Mouse (Mus musculus) urinary bladder, postnatal 4 days (tissue): Measurements from ENCODE around the gene Cpsf4l.

Experiments
- DNase-seq, 2 experiments: peaks; one replicate each; pipeline ENCODE4 v3.0.0; 2021 to 2022; ENCODE audit warnings: low spot score in 2 of 2

Cpsf4l gene

DNA sequence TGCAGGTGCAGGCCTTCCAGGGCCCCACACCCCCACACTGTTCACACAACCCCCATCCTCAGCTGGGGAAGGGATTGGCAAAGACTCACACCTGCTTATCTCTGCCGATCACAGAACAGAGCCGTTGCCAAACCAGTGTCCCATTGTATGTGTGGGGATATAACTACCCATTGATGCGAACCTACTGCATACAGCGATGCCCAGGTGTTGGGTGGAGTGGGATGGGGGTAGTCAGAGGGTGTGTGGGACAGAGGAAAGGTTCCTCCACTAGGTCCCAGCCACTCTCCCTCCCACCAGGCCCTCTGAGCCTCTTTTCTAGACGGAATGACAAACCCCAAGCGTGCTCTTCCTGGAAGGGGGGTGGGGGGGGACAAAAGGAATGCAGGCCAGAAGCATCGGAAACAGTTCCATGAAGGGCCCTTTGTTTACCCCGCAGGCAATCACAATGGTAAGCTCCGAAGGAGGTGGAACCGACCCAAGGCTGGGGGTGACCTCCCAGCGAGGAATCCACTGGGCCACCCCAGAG, at the start of gene Cpsf4l:
Gene Cpsf4l (minus strand): TSS at position 287 of the 526 bp plus-strand sequence.
- no peak for DNase-seq

DNA sequence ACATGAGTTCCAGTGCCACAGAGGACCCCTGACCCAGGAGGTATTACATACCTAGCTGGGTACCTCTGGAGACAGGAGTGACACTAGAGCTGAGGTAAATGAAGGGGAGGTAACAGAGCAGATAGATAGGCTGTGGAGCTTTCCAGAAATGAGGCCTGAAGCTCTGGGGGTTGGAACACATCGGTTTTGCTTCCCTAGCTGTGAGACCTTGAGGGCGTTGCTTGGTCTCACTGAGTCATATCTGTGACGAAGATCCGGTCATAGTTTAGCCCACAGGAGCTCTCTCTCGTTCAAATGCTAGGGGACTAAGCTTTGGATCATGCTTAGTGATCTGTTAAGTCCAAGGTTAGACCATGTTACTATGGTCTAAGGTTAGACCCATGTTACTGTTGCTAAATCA, 49.0 kb upstream of the Cpsf4l start:
- DNase-seq, result no peak

DNA sequence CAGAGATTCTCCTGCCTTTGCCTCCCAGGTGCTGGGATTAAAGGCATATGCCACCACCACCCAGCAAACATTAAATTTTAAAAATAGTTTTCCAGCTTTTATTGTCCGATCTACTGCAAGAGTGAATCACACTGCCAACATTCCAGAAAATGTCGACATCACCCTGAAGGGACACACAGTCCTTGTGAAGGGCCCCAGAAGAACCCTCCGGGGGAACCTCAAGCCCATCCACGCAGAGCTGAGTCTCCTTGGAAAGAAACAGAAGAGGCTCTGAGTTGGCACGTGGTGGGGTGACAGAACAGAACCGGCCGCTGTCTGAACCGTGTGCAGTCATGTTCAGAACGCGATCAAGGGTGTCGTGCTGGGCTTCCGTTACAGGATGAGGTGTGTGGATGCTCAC, 46.8 kb upstream of the Cpsf4l start:
- DNase-seq, result no peak

DNA sequence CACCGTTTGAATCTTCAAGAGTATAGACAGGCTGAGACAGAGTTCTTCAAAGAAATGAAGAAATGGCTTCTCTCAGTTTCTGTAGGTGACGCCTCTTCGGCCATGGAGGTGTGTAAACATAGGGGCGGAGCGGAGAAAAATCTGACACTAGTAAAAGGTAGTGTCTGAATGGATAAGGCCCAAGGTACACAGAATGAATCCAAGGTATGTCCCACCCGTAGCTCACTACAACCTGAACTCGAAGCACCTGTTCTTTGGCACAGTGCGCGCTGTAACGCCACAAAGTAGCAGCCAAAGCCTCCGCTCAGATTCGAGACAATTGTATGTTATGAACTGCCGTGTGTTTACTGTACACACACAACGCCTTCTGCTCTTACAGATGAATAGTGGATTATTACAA, 46.1 kb upstream of the Cpsf4l start:
- no peak for DNase-seq

DNA sequence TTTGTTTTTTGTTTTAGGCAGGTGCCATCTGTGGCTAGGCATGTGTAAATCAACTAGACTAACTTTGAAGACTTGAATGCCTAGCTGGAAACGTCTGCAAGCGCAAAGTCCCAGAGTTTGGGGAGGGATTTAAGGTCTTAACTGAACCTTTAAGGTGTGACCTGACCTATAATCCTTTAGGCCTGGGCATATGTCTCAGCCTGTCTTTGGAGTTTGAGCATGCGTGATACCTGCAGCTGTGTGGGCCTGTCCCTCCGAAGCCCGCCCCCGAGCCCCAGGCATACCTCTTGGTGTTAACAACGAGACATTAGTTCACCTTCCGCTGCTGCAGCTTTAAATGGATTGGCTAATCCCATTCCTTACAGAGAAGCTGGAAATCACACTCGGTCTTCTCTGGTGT, 45.0 kb upstream of the Cpsf4l start:
- DNase-seq, result no peak

DNA sequence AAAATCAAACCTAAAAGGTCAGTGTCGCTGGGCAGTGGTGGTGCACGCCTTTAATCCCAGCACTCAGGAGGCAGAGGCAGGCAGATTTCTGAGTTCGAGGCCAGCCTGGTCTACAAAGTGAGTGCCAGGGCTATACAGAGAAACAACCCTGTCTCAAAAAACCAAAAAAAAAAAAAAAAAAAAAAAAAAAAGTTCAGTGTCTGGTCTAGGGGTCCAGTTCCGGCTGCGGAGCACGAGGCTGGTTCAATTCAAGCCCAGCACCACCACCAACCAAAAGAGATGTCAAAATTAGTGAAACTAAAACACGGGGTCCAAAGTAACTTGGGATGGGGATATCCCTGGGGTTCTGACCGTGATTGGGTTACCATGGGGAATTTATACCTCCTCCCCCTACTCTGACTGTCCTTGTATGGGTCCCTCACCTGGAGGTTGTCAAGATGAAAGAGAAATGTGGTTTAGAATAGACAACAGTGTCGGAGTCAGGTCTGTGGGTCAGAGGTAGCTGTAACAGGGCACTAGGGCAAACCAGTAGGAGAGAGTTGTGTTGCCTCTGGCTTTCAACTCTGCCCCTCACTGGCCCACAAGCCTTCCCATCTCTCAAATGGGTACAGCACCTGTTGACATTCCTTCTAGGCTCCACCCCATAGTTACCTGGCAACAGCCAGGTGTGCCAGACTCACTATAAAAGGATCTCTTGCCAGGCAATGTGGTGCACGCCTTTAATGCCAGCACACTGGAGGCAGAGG, 43.0 kb upstream of the Cpsf4l start:
- DNase-seq, result no peak

DNA sequence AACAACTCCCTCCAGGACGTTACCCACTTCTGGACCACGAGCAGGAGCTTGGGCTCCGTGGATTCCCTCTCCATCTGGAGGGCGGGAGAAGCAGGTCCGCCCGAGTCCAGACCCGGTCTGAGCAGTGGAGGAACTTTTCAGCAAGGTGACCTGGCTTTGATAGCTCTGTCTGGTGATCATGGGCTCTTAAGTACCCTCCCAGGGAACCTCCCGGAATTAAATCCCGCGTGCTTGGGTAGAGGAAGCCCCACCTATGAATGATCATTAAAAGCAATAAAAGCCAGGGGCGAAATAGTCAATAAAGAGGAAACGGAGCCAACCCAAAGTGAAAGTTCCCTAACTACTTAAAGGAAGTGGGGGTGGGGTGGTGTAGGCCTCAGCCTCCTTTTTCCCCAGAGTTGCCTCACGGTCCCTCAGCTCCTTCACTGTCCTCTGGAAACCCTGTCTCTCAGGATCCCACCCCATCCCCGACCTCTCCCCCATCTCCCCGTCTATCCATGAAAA, 42.4 kb upstream of the Cpsf4l start:
- no peak for DNase-seq

DNA sequence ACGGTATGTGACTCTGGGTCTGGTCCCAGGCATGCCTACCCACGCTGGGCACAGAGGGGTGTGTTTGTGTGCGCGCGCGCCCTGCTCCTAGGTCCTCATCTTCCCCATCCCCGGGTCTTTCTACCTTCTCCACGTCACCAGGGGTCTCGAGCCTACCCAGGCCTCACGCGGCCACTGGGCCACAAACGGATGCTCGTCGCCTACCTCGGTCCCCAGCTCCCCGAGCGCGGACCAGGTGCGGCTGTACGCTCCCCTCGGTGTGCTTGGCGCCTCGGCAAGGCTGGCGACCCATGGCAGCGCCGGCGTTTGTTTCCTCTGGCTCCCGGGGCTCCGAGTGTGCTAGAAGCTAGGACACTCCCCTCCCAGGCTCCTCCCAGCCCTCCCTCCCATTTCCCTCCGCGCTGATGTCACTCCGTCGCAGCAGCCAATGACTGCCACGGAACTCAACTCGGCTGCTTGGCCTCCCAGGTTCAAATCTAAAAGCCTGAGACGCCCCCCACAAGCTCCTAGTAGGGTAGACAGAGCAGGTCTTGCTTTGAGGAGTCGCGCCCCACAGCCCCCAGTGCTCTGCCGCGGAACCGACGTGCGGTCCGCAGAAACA, 41.8 kb upstream of the Cpsf4l start, which contains the start of gene Cdc42ep4:
Gene Cdc42ep4 (minus strand): TSS at position 398 of the 601 bp plus-strand sequence.
- DNase-seq, result peak; percentile 78 to 86

DNA sequence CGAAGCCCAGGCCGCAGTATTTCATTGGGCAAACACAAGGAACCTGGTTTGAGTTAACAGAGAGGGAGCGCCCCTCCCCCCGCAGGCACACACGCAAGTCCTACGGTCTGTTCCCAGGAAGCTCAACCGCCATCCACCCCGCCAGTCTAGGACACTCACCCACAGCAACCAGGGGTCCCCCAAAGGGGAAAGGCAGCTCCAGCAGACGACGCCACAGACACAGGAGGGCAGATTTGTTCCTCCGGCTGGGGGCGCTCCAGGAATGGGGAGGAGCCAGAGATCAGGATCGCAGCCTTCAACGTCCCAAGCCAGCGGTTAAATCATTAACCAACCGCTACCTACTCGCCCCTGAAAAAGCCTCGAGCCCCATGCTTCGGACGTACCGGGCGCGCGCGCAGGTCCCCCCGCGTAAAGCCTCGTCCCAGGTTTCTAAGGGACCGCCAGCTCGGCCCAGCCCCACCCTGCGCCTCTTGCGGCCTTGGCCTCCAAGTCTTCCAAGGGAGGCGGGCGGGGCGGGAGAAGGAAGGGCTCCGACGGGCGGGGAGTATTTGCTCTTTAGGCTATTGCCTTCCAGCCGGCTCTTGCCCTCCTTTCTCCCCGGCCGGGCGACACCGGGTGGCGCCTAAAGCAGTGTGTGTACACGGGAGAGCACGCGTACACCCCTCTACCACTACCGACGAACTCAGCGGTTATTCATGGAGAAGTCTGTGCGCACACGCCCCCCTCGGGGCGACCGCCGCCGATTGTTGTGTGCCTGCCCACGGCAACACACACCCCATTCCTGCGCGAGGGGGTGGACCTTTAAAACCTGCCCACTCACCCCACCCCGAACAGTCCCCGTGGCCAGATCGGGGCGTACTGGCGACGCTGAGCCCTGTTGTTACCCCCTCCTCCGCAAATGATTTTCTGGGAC, 41.0 kb upstream of the Cpsf4l start:
- DNase-seq, result peak; percentile 69 to 73

DNA sequence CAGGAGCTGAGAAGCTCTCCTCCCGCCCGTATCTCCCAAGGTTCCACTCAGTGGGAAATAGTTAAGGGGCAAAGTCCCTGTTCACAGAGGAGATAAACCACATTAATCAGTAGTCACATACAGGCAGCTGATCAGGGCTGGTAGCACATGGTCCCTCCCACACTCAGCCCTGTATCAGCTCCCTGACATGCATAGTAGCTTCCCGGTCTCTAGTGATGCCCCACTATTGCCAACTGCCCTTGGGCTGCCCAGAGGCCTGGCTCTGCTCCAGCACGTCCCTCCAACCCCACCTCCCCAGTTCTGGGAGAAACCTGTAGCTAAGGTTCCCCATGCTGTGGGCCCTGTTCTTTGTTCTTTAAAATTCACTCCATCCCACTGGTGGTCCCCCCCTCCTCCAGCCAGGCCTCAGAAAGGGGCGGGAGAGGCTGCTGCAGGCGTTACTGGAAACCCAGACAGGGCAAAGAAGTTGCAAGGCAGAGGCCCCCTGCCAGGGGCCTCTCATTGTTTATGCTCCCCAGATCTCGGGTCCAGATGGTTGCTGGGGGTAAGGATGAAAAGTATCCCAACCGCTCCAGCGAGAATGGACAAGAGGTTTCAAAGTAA, 40.0 kb upstream of the Cpsf4l start:
- DNase-seq, result no peak

DNA sequence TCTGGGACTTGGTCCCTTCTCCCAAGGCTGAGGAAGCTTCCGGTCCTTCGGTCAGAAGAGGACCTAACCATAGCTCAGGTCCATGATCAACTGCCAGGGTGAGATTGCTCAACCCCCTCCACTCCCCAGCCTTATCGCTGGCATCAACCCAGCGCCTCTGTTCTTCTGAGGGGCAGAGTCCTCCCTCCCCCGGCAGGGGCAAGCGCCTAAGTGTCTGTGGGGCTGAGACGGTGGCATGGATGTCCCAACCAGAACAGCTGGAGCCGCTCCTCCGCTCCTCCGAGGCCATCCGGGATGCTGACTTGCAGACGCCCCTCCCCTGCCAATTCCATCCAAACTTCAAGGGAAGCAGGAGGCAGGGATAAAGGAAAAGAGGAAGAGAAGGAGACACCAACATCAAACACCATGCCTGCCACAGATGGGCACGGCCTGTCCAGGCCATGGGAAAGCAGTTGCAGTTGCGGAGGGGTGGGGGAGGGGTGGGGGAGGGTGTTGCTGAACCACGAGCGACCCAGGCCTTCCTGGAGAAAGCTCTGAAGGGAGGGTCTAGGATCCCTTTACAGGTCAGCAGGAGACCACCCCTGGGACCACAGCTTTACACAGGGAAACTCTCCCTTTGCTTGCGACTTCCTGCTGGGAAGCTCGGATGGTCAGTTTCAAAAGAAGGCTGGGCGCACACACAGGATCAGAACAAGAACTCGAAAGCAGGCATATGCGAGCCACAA, 39.1 kb upstream of the Cpsf4l start:
- peak in 1 of 2 experiments; percentile 42 for DNase-seq

DNA sequence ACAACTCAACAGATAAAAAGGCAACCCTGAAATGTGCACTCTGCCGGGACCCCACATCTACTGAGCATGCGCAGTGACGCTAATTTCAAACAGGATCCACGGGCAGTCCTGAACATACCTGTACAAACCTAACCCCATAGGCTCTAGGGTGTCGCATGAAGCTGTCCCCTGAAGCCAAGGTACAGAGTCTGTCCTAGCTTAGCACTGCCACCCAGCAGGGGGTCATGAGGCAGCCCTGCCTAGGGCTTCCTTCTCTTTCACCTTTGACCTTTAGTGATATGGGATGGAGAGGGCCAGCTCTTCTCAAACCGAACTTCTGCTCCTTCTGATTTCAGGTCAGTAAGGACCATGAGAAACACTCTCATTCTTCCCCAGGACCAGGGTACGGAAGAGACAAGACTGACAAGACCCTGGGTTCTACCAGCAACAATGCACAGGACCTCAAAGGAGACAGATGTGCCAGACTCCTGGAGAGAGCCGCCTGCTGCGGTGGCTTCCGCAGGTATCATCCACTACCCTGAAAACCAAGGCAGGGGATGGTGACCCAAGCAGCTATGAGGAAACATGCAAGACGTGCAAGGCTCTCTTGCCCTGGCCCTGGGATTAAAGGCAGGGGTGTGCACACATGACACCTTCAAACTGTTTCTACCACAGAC, 38.0 kb upstream of the Cpsf4l start:
- no peak for DNase-seq

DNA sequence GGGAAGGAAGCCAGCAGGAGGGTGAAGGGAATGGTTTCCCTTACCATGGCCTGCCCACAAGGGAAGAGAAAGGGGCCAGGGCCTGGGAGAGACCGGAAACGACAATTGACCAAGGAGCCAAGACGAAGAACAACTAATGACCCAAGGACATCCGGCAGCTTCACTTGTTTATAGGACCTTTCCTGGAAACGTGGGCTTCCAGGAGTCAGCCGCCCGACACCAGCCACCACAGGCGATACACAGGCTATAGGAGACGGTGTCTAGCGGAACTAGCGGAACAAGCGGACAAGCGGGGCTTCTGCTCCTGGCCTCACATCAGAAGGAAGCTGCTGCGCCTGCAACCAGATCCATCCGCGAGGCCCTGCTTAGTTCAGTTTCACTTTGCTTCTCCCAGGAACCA, 37.2 kb upstream of the Cpsf4l start:
- DNase-seq, result no peak

DNA sequence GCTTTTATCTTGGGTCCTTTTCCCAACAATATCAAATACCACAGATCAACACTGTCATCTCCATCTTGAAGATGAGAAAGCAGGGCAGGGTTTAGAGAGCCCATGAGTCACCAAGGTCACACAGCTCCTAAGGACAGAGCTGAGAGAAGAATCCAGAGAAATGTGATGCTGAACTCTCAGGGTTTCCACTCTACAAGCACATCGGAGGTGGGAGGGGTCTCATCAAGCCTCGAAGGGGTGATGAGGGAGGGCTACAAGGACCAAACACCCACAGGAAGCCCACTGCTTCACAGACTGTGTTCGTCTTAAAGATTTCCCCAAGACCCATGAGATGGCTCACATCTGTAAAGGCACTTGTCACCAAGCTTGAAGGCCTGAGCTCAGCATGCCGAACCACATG, 36.1 kb upstream of the Cpsf4l start:
- DNase-seq, result no peak

DNA sequence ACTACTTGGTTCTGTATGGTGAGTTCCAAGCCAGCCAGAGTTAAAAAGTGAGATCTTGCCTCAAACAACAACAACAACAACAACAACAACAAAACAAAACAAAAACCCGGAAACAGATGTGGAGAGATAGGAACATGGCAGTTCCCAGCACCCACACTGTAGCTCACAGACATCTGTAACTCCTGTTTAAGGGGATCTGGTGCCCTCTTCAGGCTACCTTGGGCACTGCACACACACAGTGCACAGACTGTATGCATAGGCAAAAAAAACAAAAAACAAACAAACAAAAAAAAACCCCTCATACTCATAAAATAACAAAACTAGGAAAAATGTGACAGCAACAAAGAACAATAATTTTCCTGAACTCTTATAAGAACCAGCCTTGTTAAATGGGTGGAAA, 33.2 kb upstream of the Cpsf4l start:
- no peak for DNase-seq

DNA sequence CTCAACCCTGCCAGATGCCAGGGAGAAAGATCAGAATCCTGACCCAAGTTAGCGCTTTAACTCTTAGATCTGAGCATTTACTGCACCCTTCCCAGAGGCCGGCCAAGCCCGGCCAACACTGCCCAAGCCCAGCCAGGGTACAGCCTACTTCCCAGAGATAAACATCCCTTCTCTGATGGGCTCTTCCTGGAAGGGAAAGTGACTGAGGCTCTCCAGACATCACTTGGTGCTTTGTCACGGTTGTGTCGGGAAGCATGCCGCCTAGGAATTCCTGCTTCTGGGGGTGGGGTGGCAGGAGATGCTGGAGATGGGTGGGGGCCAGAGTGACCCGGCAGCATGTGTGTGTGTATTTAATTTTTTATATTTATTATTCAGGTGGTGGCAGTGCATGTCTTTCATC, 30.3 kb upstream of the Cpsf4l start:
- DNase-seq, result no peak

DNA sequence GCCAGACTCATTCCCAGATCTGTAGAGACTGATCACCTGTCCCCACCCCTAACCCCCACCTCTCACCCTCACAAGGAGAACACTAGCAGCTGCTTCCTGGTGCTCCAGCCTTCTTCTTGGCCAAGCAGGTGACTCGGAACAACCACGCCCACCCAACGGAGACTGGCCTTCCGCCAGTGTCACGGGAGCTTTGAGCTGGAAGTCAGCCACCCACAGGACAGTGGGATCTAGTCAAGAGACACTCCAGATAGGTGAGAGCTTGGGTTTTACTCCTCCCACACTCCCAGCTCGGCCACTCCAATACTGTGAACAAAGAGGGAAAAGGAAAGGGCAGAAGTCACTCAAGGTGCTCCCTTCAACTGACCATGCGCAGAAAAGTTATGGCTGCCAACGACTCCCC, 29.4 kb upstream of the Cpsf4l start:
- DNase-seq, result no peak

DNA sequence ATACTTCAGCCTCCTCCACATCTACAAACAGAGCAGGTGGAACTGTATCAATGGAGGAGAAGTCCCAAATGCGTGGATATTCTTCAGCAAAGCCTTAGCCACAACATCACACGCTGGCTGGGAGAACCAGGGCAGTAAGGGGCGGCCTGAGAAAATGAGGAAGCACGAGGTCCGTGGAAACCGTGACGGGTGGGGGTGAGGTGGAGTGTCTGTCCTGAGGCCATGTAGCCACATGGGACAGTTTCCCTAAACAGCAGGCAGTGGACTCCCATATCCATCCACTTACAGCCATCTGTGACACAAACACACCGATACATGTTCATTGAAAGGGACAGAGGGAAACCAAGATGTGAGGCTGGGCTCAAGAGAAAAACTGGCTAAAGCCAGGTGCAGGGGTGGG, 28.1 kb upstream of the Cpsf4l start:
- DNase-seq, result no peak

DNA sequence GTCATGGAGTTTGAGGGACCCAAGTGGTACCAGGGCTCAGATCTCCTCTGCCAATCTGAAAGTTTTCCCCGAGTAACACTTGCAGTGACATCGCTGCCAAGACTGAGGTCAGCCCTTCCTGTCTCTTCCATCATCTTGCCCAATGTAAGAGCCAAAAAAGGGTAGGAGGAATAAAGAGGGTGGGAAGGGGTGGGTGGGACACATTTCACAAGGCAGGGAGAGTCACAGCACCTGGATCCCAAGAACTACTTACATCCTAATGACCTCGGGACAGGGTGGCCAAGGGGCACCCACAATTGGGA, 27.7 kb upstream of the Cpsf4l start:
- DNase-seq, result no peak

DNA sequence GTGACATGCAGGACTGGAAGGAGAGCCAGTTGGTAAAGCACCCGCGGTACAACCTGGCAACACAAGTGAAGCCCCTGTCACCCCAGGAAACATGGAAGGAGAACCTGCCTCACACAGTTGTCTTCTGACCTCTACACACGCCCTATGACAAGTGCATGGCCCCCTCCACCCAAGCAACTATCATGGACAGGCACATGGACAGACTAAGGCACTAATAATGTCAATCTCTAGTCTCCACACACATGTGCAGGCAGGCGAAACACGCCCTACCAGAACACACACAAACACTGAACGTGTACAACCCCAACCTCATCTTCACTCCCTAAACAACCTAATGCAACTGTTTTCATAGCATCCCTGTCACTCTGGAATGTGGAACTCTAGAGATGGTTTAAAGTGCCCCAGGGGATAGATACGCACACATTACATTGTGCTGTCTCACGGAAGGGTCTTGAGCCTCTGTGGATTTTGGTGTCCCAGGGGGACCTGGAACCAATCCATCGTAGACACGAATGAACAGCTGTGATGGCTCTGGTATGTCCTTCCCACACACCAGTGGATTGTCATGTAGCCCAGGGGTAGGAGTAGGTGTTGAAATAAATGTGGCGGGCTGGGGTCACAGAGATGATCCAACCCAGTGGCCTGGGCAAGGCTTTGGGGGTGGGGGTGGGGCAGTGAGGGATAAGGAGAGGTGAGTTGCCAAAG, 27.2 kb upstream of the Cpsf4l start:
- no peak for DNase-seq
